Mouse (Mus musculus) midbrain, embryonic 12.5 days (tissue): Measurements from ENCODE around the gene Lgi1. TPM values are rescaled to one million over a fixed set of nuclear protein-coding genes. Genes with fewer than 3 reads are reported as not detected.

Experiments
- ATAC-seq: fragments of 200-750 bp; cut with Nextera tagmentation; 2 replicates; pipeline ENCODE4 v1.8.0; 2017; ENCODE audit warnings: low read depth, moderate TSS enrichment, moderate library complexity; ENCODE audit not compliant: low FRiP score
- H3K27ac ChIP-seq: fragments of 300-500 bp; sonication (generic); replicated peaks from 2 replicates; pipeline ENCODE4 v1.5.1; 2016; ENCODE audit warnings: mild to moderate bottlenecking
- H3K27me3 ChIP-seq: fragments of 300-500 bp; sonication (generic); 2 replicates; pipeline ENCODE4 v1.6.1; 2016; ENCODE audit warnings: mild to moderate bottlenecking
- H3K36me3 ChIP-seq: fragments of 300-500 bp; sonication (generic); 2 replicates; pipeline ENCODE4 v1.6.1; 2016
- H3K4me1 ChIP-seq: fragments of 300-500 bp; sonication (generic); 2 replicates; pipeline ENCODE4 v1.6.1; 2016
- H3K4me2 ChIP-seq: fragments of 300-500 bp; sonication (generic); replicated peaks from 2 replicates; pipeline ENCODE4 v1.6.1; 2016; ENCODE audit warnings: mild to moderate bottlenecking, moderate library complexity
- H3K4me3 ChIP-seq: fragments of 300-500 bp; sonication (generic); 2 replicates; pipeline ENCODE4 v1.5.1; 2016; ENCODE audit warnings: mild to moderate bottlenecking
- H3K9ac ChIP-seq: fragments of 300-500 bp; sonication (generic); replicated peaks from 2 replicates; pipeline ENCODE4 v1.6.1; 2016; ENCODE audit warnings: mild to moderate bottlenecking, moderate library complexity
- H3K9me3 ChIP-seq: fragments of 300-500 bp; sonication (generic); 2 replicates; pipeline ENCODE4 v1.6.1; 2016; ENCODE audit warnings: mild to moderate bottlenecking
- WGBS: fragments of 180-500 bp; shearing (Covaris S2); methylation state at CpG from one replicate; pipeline ENCODE4 v1.1.7; 2016; 5-methylcytosine and 5-hydroxymethylcytosine counted together
- polyA plus RNA-seq: library from polyadenylated mRNA; unstranded; fragments of >200 nt; fragmentation: Nextera tagmentation; extraction: Ambion mirVana; gene quantifications from 2 replicates; pipeline ENCODE4 v1.2.1, GENCODE M21; 2016

Lgi1 gene
- polyA plus RNA-seq, 1 experiment from 2014 or later = 3.6 TPM

GRCm38 (mm10) chr19:38329257-38329656, 64.9 kb downstream of the Lgi1 start:
- no peak for ATAC-seq
- 87% methylated on average over 5 of the region's 5 CpGs for WGBS

GRCm38 (mm10) chr19:38331072-38331471, 66.7 kb downstream of the Lgi1 start:
- H3K4me1 ChIP-seq = no peaks in the 10 kb centered on the region
- H3K27me3 ChIP-seq = no peaks in the 10 kb centered on the region
- H3K9me3 ChIP-seq = no peaks in the 10 kb centered on the region
- no peak overlapping the region for H3K27ac ChIP-seq
- no peak for ATAC-seq
- H3K4me3 ChIP-seq = no peak overlapping the region
- no peaks in the 10 kb centered on the region for H3K36me3 ChIP-seq
- no peak overlapping the region for H3K4me2 ChIP-seq
- WGBS = 76% methylated on average over 1 of the region's 1 CpGs
- no peak overlapping the region for H3K9ac ChIP-seq

More at GRCm38 (mm10) chr19:38329257-38329656, 64.9 kb downstream of the Lgi1 start:
- Histone ChIP-seq H3K36me3 (no peaks in the 10 kb centered on the region), H3K27ac (no peak overlapping the region), H3K4me3 (no peak overlapping the region), H3K4me1 (peaks cover under 1% of the 10 kb centered on the region; the same call in 1 of the 2 replicates), H3K9ac (no peak overlapping the region), H3K27me3 (no peaks in the 10 kb centered on the region), H3K4me2 (no peak overlapping the region), H3K9me3 (no peaks in the 10 kb centered on the region)

- Histone ChIP-seq H3K9me3 (no peaks in the 10 kb centered on the region), H3K4me1 (no peaks in the 10 kb centered on the region), H3K4me3 (no peak overlapping the region), H3K4me2 (no peak overlapping the region), H3K9ac (no peak overlapping the region), H3K36me3 (no peaks in the 10 kb centered on the region), H3K27me3 (no peaks in the 10 kb centered on the region), H3K27ac (no peak overlapping the region)
- WGBS = 82% methylated on average over 2 of the region's 2 CpGs
- no peak for ATAC-seq
Observed at GRCm38 (mm10) chr19:38332245-38332644, 67.9 kb downstream of the Lgi1 start.

- 64% methylated on average over 3 of the region's 3 CpGs for WGBS
- no peaks in the 10 kb centered on the region for H3K9me3 ChIP-seq
- no peak overlapping the region for H3K4me3 ChIP-seq
- H3K27me3 ChIP-seq = no peaks in the 10 kb centered on the region
- H3K27ac ChIP-seq = no peak overlapping the region
- no peak for ATAC-seq
- no peaks in the 10 kb centered on the region for H3K4me1 ChIP-seq
- H3K36me3 ChIP-seq = no peaks in the 10 kb centered on the region
- no peak overlapping the region for H3K4me2 ChIP-seq
- H3K9ac ChIP-seq = no peak overlapping the region
Observed at GRCm38 (mm10) chr19:38332820-38333219, 68.5 kb downstream of the Lgi1 start.

- no peak overlapping the region for H3K9ac ChIP-seq
- no peaks in the 10 kb centered on the region for H3K27me3 ChIP-seq
- H3K4me3 ChIP-seq = no peak overlapping the region
- no peak overlapping the region for H3K27ac ChIP-seq
- no peaks in the 10 kb centered on the region for H3K4me1 ChIP-seq
- ATAC-seq = no peak
- no peak overlapping the region for H3K4me2 ChIP-seq
- no peaks in the 10 kb centered on the region for H3K9me3 ChIP-seq
- no peaks in the 10 kb centered on the region for H3K36me3 ChIP-seq
- WGBS = 82% methylated on average over 3 of the region's 3 CpGs
Observed at GRCm38 (mm10) chr19:38336553-38336952, 72.2 kb downstream of the Lgi1 start.

GRCm38 (mm10) chr19:38337332-38337731, 73.0 kb downstream of the Lgi1 start:
- H3K36me3 ChIP-seq = no peaks in the 10 kb centered on the region
- no peak for ATAC-seq
- H3K4me1 ChIP-seq = no peaks in the 10 kb centered on the region
- no peak overlapping the region for H3K9ac ChIP-seq
- H3K27me3 ChIP-seq = no peaks in the 10 kb centered on the region
- H3K4me2 ChIP-seq = no peak overlapping the region
- H3K9me3 ChIP-seq = no peaks in the 10 kb centered on the region
- H3K4me3 ChIP-seq = no peak overlapping the region
- no peak overlapping the region for H3K27ac ChIP-seq
- 97% methylated on average over 3 of the region's 3 CpGs for WGBS

GRCm38 (mm10) chr19:38339734-38340133, 75.4 kb downstream of the Lgi1 start:
- Histone ChIP-seq H3K9ac (no peak overlapping the region), H3K36me3 (no peaks in the 10 kb centered on the region), H3K4me3 (no peak overlapping the region), H3K27ac (no peak overlapping the region), H3K9me3 (no peaks in the 10 kb centered on the region), H3K4me2 (no peak overlapping the region), H3K4me1 (no peaks in the 10 kb centered on the region), H3K27me3 (no peaks in the 10 kb centered on the region)
- 61% methylated on average over 3 of the region's 3 CpGs for WGBS
- ATAC-seq = no peak

- H3K4me1 ChIP-seq = peaks cover 4% of the 10 kb centered on the region; the same call in 1 of the 2 replicates
- no peak overlapping the region for H3K27ac ChIP-seq
- H3K9me3 ChIP-seq = no peaks in the 10 kb centered on the region
- H3K27me3 ChIP-seq = no peaks in the 10 kb centered on the region
- H3K36me3 ChIP-seq = no peaks in the 10 kb centered on the region
- H3K4me3 ChIP-seq = no peak overlapping the region
- H3K9ac ChIP-seq = no peak overlapping the region
- ATAC-seq = no peak
- no peak overlapping the region for H3K4me2 ChIP-seq
- 69% methylated on average over 1 of the region's 1 CpGs for WGBS
Observed at GRCm38 (mm10) chr19:38343246-38343645, 78.9 kb downstream of the Lgi1 start.

GRCm38 (mm10) chr19:38348271-38349012, 84.1 kb downstream of the Lgi1 start:
- no peak overlapping the region for H3K9ac ChIP-seq
- H3K4me3 ChIP-seq = no peak overlapping the region
- H3K4me2 ChIP-seq = no peak overlapping the region
- no peaks in the 10 kb centered on the region for H3K27me3 ChIP-seq
- H3K27ac ChIP-seq = no peak overlapping the region
- 41% methylated on average over 13 of the region's 13 CpGs for WGBS
- H3K36me3 ChIP-seq = no peaks in the 10 kb centered on the region
- peaks cover 10% of the 10 kb centered on the region for H3K4me1 ChIP-seq
- no peaks in the 10 kb centered on the region for H3K9me3 ChIP-seq
- ATAC-seq = peak; percentile 58; the same call in 1 of the 2 replicates

GRCm38 (mm10) chr19:38349013-38349341, 84.6 kb downstream of the Lgi1 start:
- Histone ChIP-seq H3K36me3 (no peaks in the 10 kb centered on the region), H3K9ac (no peak overlapping the region), H3K4me2 (no peak overlapping the region), H3K27ac (no peak overlapping the region), H3K4me1 (peaks cover 10% of the 10 kb centered on the region), H3K4me3 (no peak overlapping the region), H3K9me3 (no peaks in the 10 kb centered on the region), H3K27me3 (no peaks in the 10 kb centered on the region)
- 79% methylated on average over 5 of the region's 5 CpGs for WGBS
- ATAC-seq = no peak

- Histone ChIP-seq H3K27ac (no peak overlapping the region), H3K36me3 (no peaks in the 10 kb centered on the region), H3K4me3 (no peak overlapping the region), H3K27me3 (no peaks in the 10 kb centered on the region), H3K9ac (no peak overlapping the region), H3K9me3 (no peaks in the 10 kb centered on the region), H3K4me1 (peaks cover 10% of the 10 kb centered on the region), H3K4me2 (no peak overlapping the region)
- no peak for ATAC-seq
- 88% methylated on average over 2 of the region's 2 CpGs for WGBS
Observed at GRCm38 (mm10) chr19:38351202-38351601, 86.9 kb downstream of the Lgi1 start.

- H3K9me3 ChIP-seq = no peaks in the 10 kb centered on the region
- no peak for ATAC-seq
- no peaks in the 10 kb centered on the region for H3K36me3 ChIP-seq
- WGBS = 92% methylated on average over 3 of the region's 3 CpGs
- H3K4me3 ChIP-seq = no peak overlapping the region
- peaks cover 10% of the 10 kb centered on the region for H3K4me1 ChIP-seq
- H3K27me3 ChIP-seq = no peaks in the 10 kb centered on the region
- H3K9ac ChIP-seq = no peak overlapping the region
- no peak overlapping the region for H3K27ac ChIP-seq
- H3K4me2 ChIP-seq = no peak overlapping the region
Observed at GRCm38 (mm10) chr19:38351728-38352127, 87.4 kb downstream of the Lgi1 start.
